Mouse (Mus musculus) urinary bladder, adult 2 months (tissue): ENCODE data around the gene Ebf1. TPM values are rescaled to one million over a fixed set of nuclear protein-coding genes. Genes with fewer than 3 reads are reported as not detected.

Experiments
- DNase-seq: peaks from one replicate; pipeline ENCODE4 v3.0.0; 2022; ENCODE audit warnings: low spot score
- polyA plus RNA-seq: library from polyadenylated mRNA; depleted of rRNA; stranded (reverse); fragments of >200 nt; gene quantifications from 2 replicates; pipeline ENCODE4 v1.2.3, GENCODE M21; 2012

Ebf1 gene
- polyA plus RNA-seq, 1 experiment, result 9.6 TPM

- DNase-seq, result no peak
Observed at GRCm38 (mm10) chr11:44702716-44703486, 85.8 kb downstream of the Ebf1 start.

GRCm38 (mm10) chr11:44703951-44704350 is 86.8 kb downstream of the Ebf1 start:
- no peak for DNase-seq

- DNase-seq, result no peak
Observed at GRCm38 (mm10) chr11:44705811-44706210, 88.7 kb downstream of the Ebf1 start.

GRCm38 (mm10) chr11:44706386-44706785 is 89.3 kb downstream of the Ebf1 start:
- DNase-seq, result no peak

- no peak for DNase-seq
Observed at GRCm38 (mm10) chr11:44707381-44708289, 90.5 kb downstream of the Ebf1 start.

GRCm38 (mm10) chr11:44708290-44708685 is 91.2 kb downstream of the Ebf1 start:
- no peak for DNase-seq

GRCm38 (mm10) chr11:44709073-44709618 is 92.0 kb downstream of the Ebf1 start:
- no peak for DNase-seq

- DNase-seq, result no peak
Observed at GRCm38 (mm10) chr11:44709869-44710460, 92.8 kb downstream of the Ebf1 start.

- no peak for DNase-seq
Observed at GRCm38 (mm10) chr11:44710861-44711260, 93.7 kb downstream of the Ebf1 start.

- no peak for DNase-seq
Observed at GRCm38 (mm10) chr11:44714188-44714587, 97.1 kb downstream of the Ebf1 start.

- DNase-seq, result no peak
Observed at GRCm38 (mm10) chr11:44715776-44716175, 98.7 kb downstream of the Ebf1 start.

GRCm38 (mm10) chr11:44716928-44717327 is 99.8 kb downstream of the Ebf1 start:
- DNase-seq, result no peak

GRCm38 (mm10) chr11:44717636-44718035 is 100.5 kb downstream of the Ebf1 start:
- no peak for DNase-seq

- DNase-seq, result no peak
Observed at GRCm38 (mm10) chr11:44721976-44722375, 104.9 kb downstream of the Ebf1 start.

GRCm38 (mm10) chr11:44723950-44724502 is 106.9 kb downstream of the Ebf1 start:
- DNase-seq, result no peak

GRCm38 (mm10) chr11:44725732-44726131 is 108.6 kb downstream of the Ebf1 start:
- DNase-seq, result no peak

GRCm38 (mm10) chr11:44727376-44727775 is 110.3 kb downstream of the Ebf1 start:
- no peak for DNase-seq

GRCm38 (mm10) chr11:44727821-44728220 is 110.7 kb downstream of the Ebf1 start:
- no peak for DNase-seq

- no peak for DNase-seq
Observed at GRCm38 (mm10) chr11:44728271-44728670, 111.2 kb downstream of the Ebf1 start.

- DNase-seq, result no peak
Observed at GRCm38 (mm10) chr11:44729931-44730330, 112.8 kb downstream of the Ebf1 start.

- DNase-seq, result no peak
Observed at GRCm38 (mm10) chr11:44731763-44732162, 114.6 kb downstream of the Ebf1 start.

- no peak for DNase-seq
Observed at GRCm38 (mm10) chr11:44733276-44733675, 116.2 kb downstream of the Ebf1 start.
